Mouse (Mus musculus) skeletal muscle tissue, adult 2 months (tissue): ENCODE results near the gene Rb1.

ENCODE experiments used
- DNase-seq: peaks from one replicate; pipeline ENCODE4 v3.0.0-alpha.2; 2012; ENCODE audit warnings: low read depth, low spot score

Rb1 gene

DNA sequence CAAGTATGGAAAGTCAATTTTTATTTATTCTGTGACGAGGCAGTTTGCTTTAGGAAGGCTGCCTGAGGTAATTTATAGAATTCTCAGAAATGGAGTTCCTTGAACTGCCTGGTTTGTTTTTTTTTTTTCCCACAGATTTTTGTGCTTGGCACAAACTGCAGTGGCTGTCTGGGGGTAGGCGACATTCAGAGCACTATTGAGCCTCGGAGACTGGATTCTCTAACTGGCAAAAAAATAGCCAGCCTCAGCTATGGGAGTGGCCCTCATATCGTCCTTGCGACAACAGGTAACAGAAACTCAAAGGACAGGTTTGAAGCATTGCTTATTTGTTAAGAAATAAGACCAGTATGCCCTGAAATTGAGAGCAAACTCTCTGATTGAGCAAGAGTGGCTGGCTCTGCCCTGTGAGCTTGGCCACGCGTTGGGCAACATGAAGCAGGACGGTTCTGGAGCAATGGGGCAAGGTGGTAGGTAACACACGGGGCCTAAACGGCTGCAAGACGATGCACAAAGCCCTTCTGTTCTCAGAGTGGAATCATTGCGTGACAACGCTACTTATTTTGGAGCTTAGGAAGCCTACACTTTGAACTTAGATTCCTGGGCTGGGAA lies 163.3 kb downstream of the Rb1 start:
- DNase-seq, result no peak

GRCm38 (mm10) chr14:73161303-73161702 lies 164.3 kb downstream of the Rb1 start:
- DNase-seq, result no peak

DNA sequence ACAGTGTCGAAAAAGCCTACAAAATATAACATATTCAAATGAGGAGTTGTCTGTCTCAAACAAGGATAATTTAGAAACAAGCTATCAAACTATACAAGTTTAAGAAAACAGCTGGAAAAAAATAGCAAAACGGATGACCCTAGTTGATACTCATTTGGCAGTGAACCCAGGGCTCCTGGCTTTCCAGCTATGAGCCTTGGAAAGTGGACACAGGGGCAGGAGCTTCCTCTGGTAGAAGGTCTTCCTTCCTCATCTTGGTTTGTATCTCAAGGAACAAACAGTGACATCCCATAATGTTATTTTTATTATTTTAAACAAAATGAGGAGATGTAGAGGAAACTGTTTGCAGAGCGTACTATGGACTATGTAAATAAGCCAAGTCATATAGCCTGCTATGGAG lies 177.5 kb downstream of the Rb1 start:
- no peak for DNase-seq

DNA sequence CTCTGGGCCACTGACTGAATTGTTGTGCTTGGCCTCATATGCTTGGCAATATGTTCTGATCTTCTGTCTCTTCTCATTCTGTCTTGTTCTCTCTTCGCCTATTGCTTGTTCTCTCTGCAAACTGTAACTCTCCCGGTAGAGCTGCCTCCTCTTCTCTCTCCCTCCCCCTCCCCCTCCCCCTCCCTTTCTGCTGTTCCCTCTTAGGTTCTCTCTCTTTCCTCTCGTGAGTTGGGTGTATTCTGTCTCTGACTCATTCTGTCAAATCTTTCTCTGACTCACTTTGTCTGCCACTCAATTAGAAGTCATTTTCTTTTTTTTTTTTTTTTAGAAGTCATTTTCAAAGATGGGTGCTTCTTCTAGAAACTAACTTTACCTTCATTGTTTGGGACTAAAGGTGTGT lies 178.9 kb downstream of the Rb1 start:
- DNase-seq, result no peak

DNA sequence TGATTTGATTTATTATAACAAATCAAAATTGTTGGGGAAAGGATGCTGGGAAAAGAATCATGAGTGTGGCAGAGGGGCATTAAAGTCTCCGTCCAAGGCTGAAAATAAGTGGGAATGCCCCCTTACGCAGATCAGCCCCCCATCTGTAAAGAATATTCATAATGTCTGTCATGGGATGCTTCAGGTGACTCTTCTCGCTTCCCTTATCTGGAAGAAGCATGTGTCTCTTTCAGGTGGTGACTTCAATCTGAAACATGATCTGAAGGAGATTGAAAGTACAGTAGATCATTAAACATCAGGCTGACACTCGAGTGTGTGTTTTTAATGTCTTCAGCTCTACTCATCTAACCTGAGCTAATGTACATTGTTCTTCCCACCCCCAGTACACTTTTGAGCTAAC lies 180.1 kb downstream of the Rb1 start:
- no peak for DNase-seq

DNA sequence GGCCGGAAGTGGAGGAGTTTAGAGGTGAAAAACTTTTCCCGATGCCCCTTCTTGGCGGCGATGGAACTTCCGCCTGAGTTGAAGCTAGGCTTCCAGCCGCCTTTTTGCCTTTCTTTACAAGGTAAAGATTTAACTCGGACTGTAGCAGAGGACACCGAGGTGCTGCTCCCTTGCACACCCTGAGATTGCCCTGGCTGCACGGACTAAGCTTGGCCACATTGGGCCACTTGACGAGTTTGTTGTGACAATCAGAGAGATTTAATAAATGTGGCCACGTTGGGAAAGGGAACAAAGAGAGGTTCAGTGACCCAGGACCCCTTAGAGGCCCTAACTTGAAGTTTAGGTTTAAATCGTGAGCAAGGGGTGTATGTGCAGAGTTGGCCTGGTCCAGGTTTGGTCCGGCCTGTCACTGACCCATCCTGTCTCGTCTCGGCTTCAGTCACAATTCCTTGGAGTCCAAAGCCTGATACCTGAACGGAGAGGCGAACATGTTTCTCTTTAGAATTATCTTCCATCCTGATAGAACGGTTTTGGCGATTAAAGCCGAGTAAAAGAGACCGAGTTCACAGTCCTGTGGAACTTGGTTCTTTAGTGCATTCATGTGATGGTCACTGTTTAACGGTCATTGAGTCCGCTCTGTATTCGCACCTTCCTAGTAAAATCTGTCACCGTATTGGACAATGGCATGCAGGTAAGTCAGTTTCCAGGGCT lies 181.8 kb downstream of the Rb1 start:
- no peak for DNase-seq

DNA sequence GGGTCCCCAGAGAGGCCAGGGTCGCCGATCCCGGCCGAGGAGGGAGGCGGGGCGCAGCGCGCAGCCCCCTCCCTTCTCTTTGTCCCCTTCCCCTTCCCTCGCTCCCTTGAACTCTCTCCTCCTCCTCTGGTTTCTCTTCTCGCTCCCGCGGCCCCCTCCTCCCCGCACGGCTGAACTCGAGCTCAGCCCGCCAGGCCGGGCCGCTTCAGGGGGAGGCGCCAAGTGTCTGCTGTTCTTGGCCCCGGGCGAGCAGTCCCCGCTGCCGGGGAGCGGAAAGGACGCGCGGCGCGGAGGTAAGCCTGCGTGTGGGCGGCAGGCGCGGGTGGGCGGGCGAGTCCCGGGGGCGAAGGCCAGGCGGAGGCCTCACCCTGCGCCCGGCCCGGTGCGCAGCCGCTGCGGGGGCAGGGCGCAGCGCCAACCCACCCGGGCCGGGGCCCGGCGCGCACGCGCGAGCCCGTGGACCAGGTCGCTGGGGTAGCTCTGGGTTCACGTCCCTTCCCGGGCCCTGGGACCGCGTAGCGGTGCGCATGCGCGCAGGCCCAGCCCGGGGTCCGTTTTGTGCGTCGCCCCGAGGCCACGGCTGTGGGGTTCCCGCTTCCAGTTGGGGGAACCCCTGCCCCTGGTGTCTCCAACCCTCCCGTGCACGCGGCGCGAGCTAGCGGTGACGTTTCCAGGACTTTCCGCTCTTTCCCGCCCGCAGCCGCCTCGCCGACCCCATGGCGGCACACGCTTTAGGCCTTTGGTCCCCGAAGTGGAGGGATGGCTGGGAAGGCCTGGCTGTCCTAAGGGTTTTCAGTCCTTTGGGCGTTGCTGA lies 182.5 kb downstream of the Rb1 start:
- peak; percentile 83 for DNase-seq

GRCm38 (mm10) chr14:73142421-73142895 lies 183.2 kb downstream of the Rb1 start:
- DNase-seq, result peak; percentile 15

- DNase-seq, result no peak
These were observed 183.8 kb downstream of the Rb1 start for GRCm38 (mm10) chr14:73141800-73142199.

GRCm38 (mm10) chr14:73139866-73140265 lies 185.8 kb downstream of the Rb1 start:
- no peak for DNase-seq

DNA sequence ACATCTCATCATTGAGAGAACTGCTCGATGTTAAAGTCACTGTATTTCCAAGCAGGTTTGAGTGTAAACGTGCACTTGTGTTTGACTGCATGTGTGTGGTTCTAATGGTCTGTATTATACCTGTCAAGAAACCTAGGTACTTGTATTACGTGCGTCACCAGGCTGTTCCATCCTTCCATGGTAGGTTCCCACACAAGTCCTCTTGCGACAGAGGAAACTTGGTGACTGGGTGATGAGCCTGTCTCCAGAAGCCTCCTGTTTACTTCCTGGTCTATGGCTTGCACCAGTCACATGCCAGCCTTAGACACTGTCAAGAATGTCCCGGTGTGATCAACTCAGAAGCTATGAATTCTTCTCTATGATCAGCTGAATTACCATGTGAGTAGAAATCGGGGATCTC lies 187.1 kb downstream of the Rb1 start:
- no peak for DNase-seq

- DNase-seq, result no peak
These were observed 188.4 kb downstream of the Rb1 start for GRCm38 (mm10) chr14:73137234-73137633.
